ENCODE assay signal across 19 mouse cellular contexts in genomic region chr6:11942089-11942488, GRCm38 (mm10).
DNase-seq lines count a peak whose midpoint lies in the region; ATAC-seq lines count a peak whose summit lies in the region.
"Had no signal": no experiment of that assay in that cellular context is flagged by ENCODE, and none has a peak within 500 bp of the region (broad histone marks: within the 10 kb centered on the region; RNA-seq: fewer than 3 reads in every experiment).

No protein-coding gene starts in this region.

- DNase-seq in cerebellum, postnatal 4 days (ENCODE audit: low spot score in 2 of 2), result no peak
- DNase-seq in heart, adult 11 months, result peak; percentile 70
- DNase-seq in heart, adult 9 months (ENCODE audit: low spot score in 2 of 2), result no peak
- DNase-seq in brain, adult 2 months (ENCODE audit: low read depth, low spot score), result peak; percentile 28
- DNase-seq in lung, postnatal 36 days, result no peak
- DNase-seq: adrenal gland, adult 8-10 months; adrenal gland, postnatal 14 days; adrenal gland, postnatal 36 days; B cell, adult 2 months; cerebellum, adult 11-12 months; cerebellum, adult 9-11 months; embryo, embryonic 11 days; forebrain, postnatal 0 days had no signal

- ATAC-seq in cerebellum, adult (ENCODE audit: insufficient number of reproducible peaks, low FRiP score, low TSS enrichment), result peak; percentile 70; the same call in 1 of the 2 replicates
- ATAC-seq: activated CD4-positive, CD25-positive, alpha-beta regulatory T cell, adult 4 months; CD4-positive, CD25-positive, alpha-beta regulatory T cell, adult 4 months; forebrain, embryonic 13.5 days; forebrain, embryonic 15.5 days; forebrain, postnatal 0 days; Patski had no signal

Comparison
In these comparisons a context has a peak if more than half of its experiments do, and no peak if none do; other contexts are left out.
1. DNase-seq: peak in heart, adult 11 months (single experiment) and brain, adult 2 months (single experiment); none in cerebellum, postnatal 4 days (0 of 2), heart, adult 9 months (0 of 2) and lung, postnatal 36 days (single experiment).